Mouse (Mus musculus): ENCODE data around the gene Gm3415.

GRCm38 (mm10) chr5:146576668-146577067, 20.7 kb downstream of the Gm3415 start:
- no peak for TF ChIP-seq POLR2A (IDR thresholded peaks at IDR 0.05; ENCODE audit: low read depth, low read length)
- TF ChIP-seq CTCF (IDR thresholded peaks at IDR 0.05; ENCODE audit: borderline replicate concordance, insufficient read depth, low read length), result no peak
